In genomic region chr6:39419386-39419850, GRCm38 (mm10) we compare ENCODE assay signal across 8 mouse cellular contexts. TPM values are rescaled to one million over a fixed set of nuclear protein-coding genes. Genes with fewer than 3 reads are reported as not detected.
DNase-seq lines count a peak whose midpoint lies in the region; ATAC-seq and TF ChIP-seq lines count a peak whose summit lies in the region.

No protein-coding gene starts in this region.

- H3K27ac ChIP-seq in ES-Bruce4 (ENCODE audit: insufficient read depth, low read length), result peak overlapping the region; percentile 92
- peak overlapping the region; percentile 86 for H3K27ac ChIP-seq in cortical plate, adult 2 months (ENCODE audit: insufficient read depth, low read length)
- peak overlapping the region; percentile 95 for H3K27ac ChIP-seq in midbrain, embryonic 10.5 days (replicated peaks)

- H3K4me1 ChIP-seq in ES-Bruce4 (ENCODE audit: control insufficient read depth, insufficient read depth, low read length), result peaks cover 7% of the 10 kb centered on the region
- H3K4me1 ChIP-seq in cortical plate, adult 2 months (ENCODE audit: control insufficient read depth, insufficient read depth, low read length), result peaks cover 2% of the 10 kb centered on the region
- H3K4me1 ChIP-seq in midbrain, embryonic 10.5 days, result peaks cover 23% of the 10 kb centered on the region

- TF ChIP-seq EP300 in ES-Bruce4 (IDR thresholded peaks at IDR 0.05; ENCODE audit: insufficient read depth, low read depth, low read length), result no peak

- TF ChIP-seq POLR2A in ES-Bruce4 (IDR thresholded peaks at IDR 0.05; ENCODE audit: insufficient read depth, low read length), result no peak
- no peak for TF ChIP-seq POLR2A in cortical plate, adult 2 months (IDR thresholded peaks at IDR 0.05; ENCODE audit: extremely low read depth, insufficient read depth, low read length)

- no peak for TF ChIP-seq CTCF in ES-Bruce4 (IDR thresholded peaks at IDR 0.05; ENCODE audit: low read depth, low read length)
- TF ChIP-seq CTCF in cortical plate, adult 2 months (IDR thresholded peaks at IDR 0.05; ENCODE audit: extremely low read depth, insufficient read depth, low read length), result no peak

- H3K9me3 ChIP-seq in ES-Bruce4 (replicated peaks; ENCODE audit: control insufficient read depth, insufficient read depth, low read length, poor library complexity, severe bottlenecking), result no peaks in the 10 kb centered on the region
- H3K9me3 ChIP-seq in midbrain, embryonic 10.5 days (replicated peaks), result no peaks in the 10 kb centered on the region

- no peaks in the 10 kb centered on the region for H3K27me3 ChIP-seq in ES-Bruce4 (ENCODE audit: control insufficient read depth, insufficient read depth, low read length, poor library complexity, severe bottlenecking)
- peaks cover 23% of the 10 kb centered on the region; the same call in 1 of the 2 replicates for H3K27me3 ChIP-seq in midbrain, embryonic 10.5 days (ENCODE audit: low read depth, poor library complexity, severe bottlenecking)

- H3K9ac ChIP-seq in ES-Bruce4 (ENCODE audit: low read depth, poor library complexity, severe bottlenecking), result peak overlapping the region; percentile 96

- peak; percentile 36 for DNase-seq in layer of hippocampus, adult 11-12 months (ENCODE audit: low spot score)
- no peak for DNase-seq in layer of hippocampus, postnatal 36 days
- no peak for DNase-seq in midbrain, embryonic 10.5 days (ENCODE audit: low spot score)
- DNase-seq in c-Kit-positive CD71-positive TER-119-positive erythroid progenitor cells, embryonic 14.5 days (ENCODE audit: low spot score), result no peak
- DNase-seq in adrenal gland, postnatal 10 days, result no peak

- WGBS in midbrain, embryonic 10.5 days, result under 1% methylated on average over 43 of the region's 43 CpGs

- peak overlapping the region; percentile 85 for H3K4me3 ChIP-seq in ES-Bruce4 (ENCODE audit: low read depth, low read length)
- H3K4me3 ChIP-seq in cortical plate, adult 2 months (ENCODE audit: insufficient read depth, low read length), result peak overlapping the region; percentile 86
- peak overlapping the region; percentile 100 for H3K4me3 ChIP-seq in midbrain, embryonic 10.5 days

- peak; percentile 11 for ATAC-seq in inflammation-experienced regulatory T-cells, adult 6 months

- peaks cover 20% of the 10 kb centered on the region for H3K36me3 ChIP-seq in ES-Bruce4 (ENCODE audit: control insufficient read depth, insufficient read depth, low read length, poor library complexity, severe bottlenecking)
- peaks cover 9% of the 10 kb centered on the region for H3K36me3 ChIP-seq in midbrain, embryonic 10.5 days

RNA-seq across cellular contexts. Expression of gene Mkrn1, which starts 0.8 kb away (rescaled TPM):
- 100 to 1,000 TPM; 127 to 136 TPM for total RNA-seq in layer of hippocampus, postnatal 36 days (2021)
- 350 and 361 TPM in 2 replicates for polyA plus RNA-seq in ES-Bruce4 (2011; ENCODE audit: insufficient read depth, insufficient read length, low read depth, missing spikeins)
- 105 and 109 TPM in 2 replicates for polyA plus RNA-seq in cortical plate, adult 2 months (2012; rRNA removed)
- polyA plus RNA-seq in inflammation-experienced regulatory T-cells, adult 6 months (2017; shearing (Covaris generic)), result 10 to 100 TPM; 57.0 to 70.0 (median 62.5) TPM
- 88.2 and 104 TPM in 2 replicates for polyA plus RNA-seq in midbrain, embryonic 10.5 days (2016; fragmentation: Nextera tagmentation; extraction: Ambion mirVana)
- 10 to 100 TPM; 70.7 to 71.5 TPM for total RNA-seq in adrenal gland, postnatal 10 days (2021)

RNA-seq across cellular contexts. Expression of gene Rab19, which starts 38.4 kb away (rescaled TPM):
- total RNA-seq in layer of hippocampus, postnatal 36 days (2021), result not detected
- polyA plus RNA-seq in ES-Bruce4 (2011; ENCODE audit: insufficient read depth, insufficient read length, low read depth, missing spikeins), result 0.90 and 1.3 TPM in 2 replicates
- polyA plus RNA-seq in cortical plate, adult 2 months (2012; rRNA removed), result 0.08 TPM in 1 of 2 replicates, not detected in the other
- polyA plus RNA-seq in inflammation-experienced regulatory T-cells, adult 6 months (2017; shearing (Covaris generic)), result 10 to 100 TPM; 60.3 to 92.4 (median 72.6) TPM
- 0.28 and 0.30 TPM in 2 replicates for polyA plus RNA-seq in midbrain, embryonic 10.5 days (2016; fragmentation: Nextera tagmentation; extraction: Ambion mirVana)
- 1 to 10 TPM; 1.4 to 1.5 TPM for total RNA-seq in adrenal gland, postnatal 10 days (2021)

RNA-seq across cellular contexts. Expression of gene Slc37a3, which starts 41.9 kb away (rescaled TPM):
- 10 to 100 TPM; 73.8 to 84.2 TPM for total RNA-seq in layer of hippocampus, postnatal 36 days (2021)
- 49.6 and 52.7 TPM in 2 replicates for polyA plus RNA-seq in ES-Bruce4 (2011; ENCODE audit: insufficient read depth, insufficient read length, low read depth, missing spikeins)
- polyA plus RNA-seq in cortical plate, adult 2 months (2012; rRNA removed), result 32.7 and 36.3 TPM in 2 replicates
- 10 to 100 TPM; 31.0 to 41.8 (median 32.2) TPM for polyA plus RNA-seq in inflammation-experienced regulatory T-cells, adult 6 months (2017; shearing (Covaris generic))
- 45.3 and 51.4 TPM in 2 replicates for polyA plus RNA-seq in midbrain, embryonic 10.5 days (2016; fragmentation: Nextera tagmentation; extraction: Ambion mirVana)
- 10 to 100 TPM; 35.4 to 38.9 TPM for total RNA-seq in adrenal gland, postnatal 10 days (2021)

Comparison
In these comparisons a context has a peak if more than half of its experiments do, and no peak if none do; other contexts are left out.
1. RNA of gene Rab19, which starts 38.4 kb away (polyA plus RNA-seq): 60.3 to 92.4 TPM in inflammation-experienced regulatory T-cells, adult 6 months; 0.90 to 1.3 TPM in ES-Bruce4, 0.28 to 0.30 TPM in midbrain, embryonic 10.5 days and 0.08 TPM in cortical plate, adult 2 months; every median in the first group is over 10 times any median in the second.
2. Peak in every context shown above with its lines, with median percentiles within 50 percentile points of each other: H3K27ac ChIP-seq and H3K4me3 ChIP-seq.